Mouse (Mus musculus) lung, postnatal 4 days (tissue): Measurements from ENCODE around the gene Apol10a.
A peak's percentile ranks its signal among the peaks of the same experiment; 100 is the strongest.
"Not testable (repeated sequence)": the region's sequence is repeated elsewhere in the genome, so short reads cannot be mapped to it uniquely, and the experiment has no call there.

Source experiments
- DNase-seq, 2 experiments: peaks; one replicate each; pipeline ENCODE4 v3.0.0; 2021

Gene Apol10a

GRCm38 (mm10) chr15:77476693-77477092 is at the start of gene Apol10a:
TSS of gene Apol10a (plus strand) at chr15:77477047.
- DNase-seq = not testable (repeated sequence)

DNA sequence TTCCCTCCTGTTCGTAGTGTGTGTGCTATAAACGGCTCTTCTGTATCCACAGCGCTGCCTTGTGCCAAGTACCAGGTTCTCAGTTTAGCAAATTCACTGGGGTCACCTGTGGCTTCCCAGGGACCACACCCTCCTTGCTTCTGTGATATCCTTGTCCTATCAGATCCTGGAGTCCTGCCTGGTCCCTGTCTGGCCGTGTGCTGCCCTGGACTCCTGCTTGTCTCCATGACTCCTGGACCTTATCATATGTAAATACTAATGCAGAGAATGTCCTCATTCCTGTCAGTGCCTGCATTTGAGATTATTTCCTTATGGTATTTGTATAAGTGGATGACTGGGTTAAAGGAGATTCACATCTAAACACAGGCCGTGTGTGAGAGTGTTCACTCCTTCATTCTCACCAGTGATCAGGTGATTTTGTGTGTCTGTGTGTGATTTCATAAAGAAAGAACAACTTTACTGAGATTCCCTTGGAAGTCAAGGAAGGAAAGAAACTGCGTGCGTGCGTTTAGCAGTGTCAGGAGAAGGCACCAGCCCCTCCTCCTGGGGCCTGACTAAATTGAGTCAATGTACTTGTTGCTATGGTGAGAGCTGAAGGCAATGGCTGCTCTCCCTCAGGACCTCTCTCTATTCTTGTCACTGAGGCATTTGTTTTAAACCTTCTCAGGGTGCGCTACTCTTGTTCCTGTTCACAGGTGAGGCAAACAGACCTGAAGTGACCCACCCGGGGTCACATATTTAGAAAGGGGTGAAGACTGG is 48.0 kb upstream of the Apol10a start:
- not testable (repeated sequence) for DNase-seq

- DNase-seq = not testable (repeated sequence)
Measured at GRCm38 (mm10) chr15:77444746-77445145, 32.1 kb upstream of the Apol10a start.

- DNase-seq = not testable (repeated sequence)
Measured at GRCm38 (mm10) chr15:77445668-77446067, 31.2 kb upstream of the Apol10a start.

DNA sequence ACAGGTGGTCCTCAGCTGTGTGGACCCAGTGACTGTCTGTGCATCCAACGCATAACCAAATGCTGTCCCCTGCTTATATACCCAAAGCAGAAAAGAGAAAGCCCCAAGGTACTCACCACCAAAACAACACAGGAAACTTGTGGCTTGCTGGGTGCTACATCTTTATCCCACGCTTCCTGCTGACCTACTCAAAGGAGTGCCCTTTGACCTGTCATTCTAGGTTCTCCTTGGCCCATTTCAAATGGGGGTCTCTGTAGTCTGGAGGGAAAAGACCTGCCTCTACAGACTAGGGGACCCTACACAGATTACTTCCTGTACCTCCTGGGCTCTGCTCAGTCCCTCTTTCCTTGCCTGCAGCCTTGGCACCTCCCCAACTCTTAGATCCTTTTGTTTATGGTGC is 29.5 kb upstream of the Apol10a start, which contains the start of gene Apol7b:
TSS of gene Apol7b (minus strand) at position 101 of the 400 bp plus-strand sequence.
- not testable (repeated sequence) for DNase-seq

- DNase-seq = peak in 1 of 2 experiments; percentile 9
Measured at GRCm38 (mm10) chr15:77449927-77450326, 26.9 kb upstream of the Apol10a start.

- DNase-seq = not testable (repeated sequence)
Measured at GRCm38 (mm10) chr15:77474699-77475390, 2.0 kb upstream of the Apol10a start.

GRCm38 (mm10) chr15:77482140-77482794 is 5.4 kb downstream of the Apol10a start:
- DNase-seq = no peak

DNA sequence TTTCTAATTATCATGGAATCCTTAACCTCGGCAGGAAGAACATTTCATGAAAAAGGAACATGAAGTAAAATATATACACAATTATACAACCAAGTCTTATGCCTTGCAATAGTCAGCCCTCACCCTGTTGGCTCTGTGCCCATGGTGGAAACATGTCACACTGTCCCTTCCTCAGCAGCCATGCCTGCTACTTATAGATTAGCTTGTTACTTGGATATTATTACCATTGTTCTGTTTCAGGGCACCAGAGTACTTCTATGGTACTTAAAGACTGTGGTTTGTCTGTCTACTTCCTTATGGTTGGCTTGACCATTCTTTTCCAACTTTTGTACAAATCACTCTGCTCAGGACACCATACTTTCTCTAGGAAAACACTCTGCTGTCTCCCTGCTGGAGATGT is 16.3 kb downstream of the Apol10a start:
- not testable (repeated sequence) for DNase-seq

GRCm38 (mm10) chr15:77494694-77495093 is 17.8 kb downstream of the Apol10a start:
- DNase-seq = not testable (repeated sequence)

- not testable (repeated sequence) for DNase-seq
Measured at GRCm38 (mm10) chr15:77507966-77508365, 31.1 kb downstream of the Apol10a start, which contains the start of gene Apol11a. TSS of gene Apol11a (plus strand) at chr15:77508271.

- not testable (repeated sequence) for DNase-seq
Measured at GRCm38 (mm10) chr15:77520596-77520995, 43.7 kb downstream of the Apol10a start.

DNA sequence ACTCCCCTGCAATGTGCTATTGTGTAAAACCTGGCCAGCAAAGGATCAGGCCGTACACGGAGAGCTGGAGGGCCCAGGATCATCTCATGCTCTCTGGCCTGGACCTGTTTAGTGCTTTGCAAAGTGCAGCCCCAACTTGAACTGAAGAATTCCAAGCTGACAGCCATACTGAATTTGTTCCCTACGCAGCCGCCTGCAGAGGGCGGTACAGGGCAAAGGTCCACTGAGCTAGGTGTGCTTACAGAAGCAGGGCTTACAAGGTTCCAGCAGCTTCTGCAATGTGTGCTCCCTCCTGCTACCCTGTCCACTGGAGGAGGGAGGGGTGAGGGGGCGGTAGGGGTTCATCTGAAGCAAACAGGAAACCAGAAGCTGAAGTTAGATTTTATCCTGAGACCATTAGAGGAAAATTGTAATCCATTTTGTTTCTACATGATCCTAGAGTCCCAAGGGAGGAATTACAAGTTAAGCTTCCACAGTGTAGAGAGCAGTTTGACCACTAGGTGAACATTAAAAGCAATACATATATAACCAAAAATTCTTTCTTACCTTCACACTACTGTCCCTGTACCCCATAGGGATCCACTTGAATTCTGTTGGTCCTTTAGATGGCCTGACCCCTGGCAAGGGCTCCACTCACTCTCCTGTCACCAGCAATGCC is 46.5 kb downstream of the Apol10a start:
- DNase-seq = peak; percentile 48 to 63

GRCm38 (mm10) chr15:77533216-77533615 is 56.4 kb downstream of the Apol10a start, which contains the start of gene Apol7c:
TSS of gene Apol7c (minus strand) at chr15:77533316.
- DNase-seq = no peak

GRCm38 (mm10) chr15:77539221-77539620 is 62.4 kb downstream of the Apol10a start:
- DNase-seq = not testable (repeated sequence)
